Mouse (Mus musculus) forelimb bud, embryonic 11.5 days (tissue): ENCODE measurements around the gene Nfkbid.

Experiments
- DNase-seq: peaks from one replicate; pipeline ENCODE4 v3.0.0-alpha.2; 2012; ENCODE audit warnings: low read depth, low spot score

Nfkbid gene

GRCm38 (mm10) chr7:30429327-30429726, 7.8 kb downstream of the Nfkbid start:
- no peak for DNase-seq

- no peak for DNase-seq
Measured at GRCm38 (mm10) chr7:30430191-30430590, 8.7 kb downstream of the Nfkbid start.

GRCm38 (mm10) chr7:30431793-30432192, 10.3 kb downstream of the Nfkbid start:
- DNase-seq = no peak

- DNase-seq = peak; percentile 52
Measured at GRCm38 (mm10) chr7:30434238-30434637, 12.7 kb downstream of the Nfkbid start.

- DNase-seq = no peak
Measured at GRCm38 (mm10) chr7:30434701-30435100, 13.2 kb downstream of the Nfkbid start.

- DNase-seq = no peak
Measured at GRCm38 (mm10) chr7:30435156-30435555, 13.6 kb downstream of the Nfkbid start.

- no peak for DNase-seq
Measured at GRCm38 (mm10) chr7:30436879-30437278, 15.3 kb downstream of the Nfkbid start.

GRCm38 (mm10) chr7:30439734-30440133, 18.2 kb downstream of the Nfkbid start:
- DNase-seq = no peak

GRCm38 (mm10) chr7:30440697-30441096, 19.2 kb downstream of the Nfkbid start:
- DNase-seq = no peak

- DNase-seq = no peak
Measured at GRCm38 (mm10) chr7:30443696-30444095, 22.2 kb downstream of the Nfkbid start.

GRCm38 (mm10) chr7:30444154-30444970, 22.8 kb downstream of the Nfkbid start:
- no peak for DNase-seq

GRCm38 (mm10) chr7:30444971-30445751, 23.6 kb downstream of the Nfkbid start, which contains the start of gene Aplp1:
TSS of gene Aplp1 (minus strand) at chr7:30445535.
- DNase-seq = no peak

- no peak for DNase-seq
Measured at GRCm38 (mm10) chr7:30450241-30450640, 28.7 kb downstream of the Nfkbid start.

GRCm38 (mm10) chr7:30453327-30453726, 31.8 kb downstream of the Nfkbid start:
- DNase-seq = no peak

GRCm38 (mm10) chr7:30453766-30454165, 32.2 kb downstream of the Nfkbid start:
- DNase-seq = no peak

GRCm38 (mm10) chr7:30454259-30454658, 32.7 kb downstream of the Nfkbid start:
- DNase-seq = no peak

GRCm38 (mm10) chr7:30456487-30456886, 35.0 kb downstream of the Nfkbid start:
- DNase-seq = no peak

GRCm38 (mm10) chr7:30456911-30457628, 35.5 kb downstream of the Nfkbid start:
- DNase-seq = no peak

- DNase-seq = no peak
Measured at GRCm38 (mm10) chr7:30457629-30458330, 36.2 kb downstream of the Nfkbid start, which contains the start of the genes Kirrel2 and Nphs1. TSS of gene Kirrel2 (minus strand) at chr7:30457690. TSS of gene Nphs1 (plus strand) at chr7:30458315.

- DNase-seq = no peak
Measured at GRCm38 (mm10) chr7:30459484-30459883, 38.0 kb downstream of the Nfkbid start.

GRCm38 (mm10) chr7:30463568-30463967, 42.0 kb downstream of the Nfkbid start:
- no peak for DNase-seq
